Mouse (Mus musculus): ENCODE results near the gene Wdr81.

- TF ChIP-seq CTCF (IDR thresholded peaks at IDR 0.05; ENCODE audit: low read depth), result no peak
- TF ChIP-seq EP300 (IDR thresholded peaks at IDR 0.05; ENCODE audit: low read depth), result no peak
Measured at GRCm38 (mm10) chr11:75399411-75399841, 55.1 kb downstream of the Wdr81 start.
